Mouse (Mus musculus) Patski (cell line): ENCODE results near the gene Acp6. TPM values are rescaled to one million over a fixed set of nuclear protein-coding genes. Genes with fewer than 3 reads are reported as not detected.

Source experiments
- ATAC-seq: fragments of 100-300 bp; one replicate; pipeline ENCODE4 v1.8.0; 2021
- CTCF ChIA-PET: fragments of 350-600 bp; sonication (Branson Sonifier 250); formaldehyde crosslinking; loops from one replicate; lab custom pipeline; 2022; ENCODE audit warnings: inconsistent platforms; lab: Charles Lee
- POLR2A ChIA-PET: fragments of 350-600 bp; sonication (Branson Sonifier 250); formaldehyde crosslinking; loops from one replicate; lab custom pipeline; 2022; ENCODE audit warnings: antibody characterized with exemption, inconsistent platforms; lab: Charles Lee
- DNase-seq: peaks from one replicate; pipeline ENCODE4 v3.0.0-alpha.2; 2011; ENCODE audit warnings: low read depth, low spot score
- H3K27me3 ChIP-seq: fragments of 371-371 bp; one replicate; pipeline ENCODE4 v1.5.1; 2021
- CTCF ChIP-seq: fragments of 100-300 bp; IDR thresholded peaks from one replicate; pipeline ENCODE4 v1.5.1; 2021
- in situ Hi-C: fragments of 300-500 bp; cut with MboI; formaldehyde crosslinking; loops from 3 replicates; pipeline ENCODE4 v1.11.1; 2018; ENCODE audit warnings: low pct_unique_long_range_greater_than_20kb, mixed read lengths
- polyA plus RNA-seq: library from polyadenylated mRNA; unstranded; gene quantifications from one replicate; pipeline ENCODE4 v1.2.3, GENCODE M21; 2021

The Acp6 gene
- polyA plus RNA-seq, 1 experiment from 2014 or later = 93.2 TPM

DNA sequence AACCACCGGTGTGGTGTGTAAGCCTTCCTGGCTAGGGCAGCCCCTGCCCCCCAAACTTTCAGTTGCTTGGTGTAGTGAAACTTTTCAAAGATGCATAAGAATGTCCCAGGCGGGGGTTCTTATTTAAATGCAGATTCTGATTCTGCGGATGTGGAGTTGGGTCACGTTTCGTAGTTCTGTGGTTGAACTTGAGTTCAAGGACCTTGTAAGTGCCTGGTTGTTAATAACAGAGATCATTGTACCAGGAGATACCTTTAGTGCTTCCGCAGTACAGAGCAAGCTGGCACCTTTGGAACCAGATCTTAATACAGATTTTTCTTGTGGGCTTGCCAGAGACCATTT is 903 bp downstream of the Acp6 start:
- ATAC-seq = no peak
- ChIA-PET CTCF (interaction anchor here (0.7 kb wide), 1 partner anchor 179 kb away, joined by 3 read pairs; no protein-coding TSS in a partner anchor), POLR2A (interaction anchor here (0.5 to 2.1 kb wide), 6 partner anchors 12 to 441 kb away, joined by 3 to 5 read pairs (median 3); no protein-coding TSS in a partner anchor)
- DNase-seq = no peak
- H3K27me3 ChIP-seq = no peaks in the 10 kb centered on the region
- no peak for TF ChIP-seq CTCF
- in situ Hi-C loops = no loop called here

DNA sequence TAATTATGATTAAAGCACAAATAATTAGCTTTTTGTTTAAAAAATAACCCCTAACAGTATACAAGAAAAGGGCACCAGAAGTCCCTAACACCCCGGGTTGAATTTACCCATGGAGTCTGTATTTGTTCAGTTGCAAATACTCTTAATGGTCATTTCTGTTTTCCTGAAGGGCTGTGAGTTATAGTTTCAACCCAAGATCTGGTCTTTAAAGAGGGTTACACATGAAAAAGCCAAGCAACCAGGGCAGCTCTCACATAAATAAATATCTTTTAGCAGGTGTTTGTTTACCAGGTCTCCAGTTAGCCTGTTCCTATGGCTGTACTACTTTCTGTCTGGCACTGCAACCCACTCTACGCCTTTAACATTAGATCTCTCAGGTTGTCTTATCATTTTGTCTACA is 1.4 kb downstream of the Acp6 start:
- TF ChIP-seq CTCF = no peak
- in situ Hi-C loops = no loop called here
- H3K27me3 ChIP-seq = no peaks in the 10 kb centered on the region
- DNase-seq (no peak), ATAC-seq (no peak)
- ChIA-PET POLR2A (interaction anchor here (1.1 to 2.1 kb wide), 2 partner anchors 11 to 13 kb away, joined by 4 to 5 read pairs; no protein-coding TSS in a partner anchor), CTCF (interaction anchor here (0.7 kb wide), 1 partner anchor 178 kb away, joined by 3 read pairs; no protein-coding TSS in a partner anchor)

DNA sequence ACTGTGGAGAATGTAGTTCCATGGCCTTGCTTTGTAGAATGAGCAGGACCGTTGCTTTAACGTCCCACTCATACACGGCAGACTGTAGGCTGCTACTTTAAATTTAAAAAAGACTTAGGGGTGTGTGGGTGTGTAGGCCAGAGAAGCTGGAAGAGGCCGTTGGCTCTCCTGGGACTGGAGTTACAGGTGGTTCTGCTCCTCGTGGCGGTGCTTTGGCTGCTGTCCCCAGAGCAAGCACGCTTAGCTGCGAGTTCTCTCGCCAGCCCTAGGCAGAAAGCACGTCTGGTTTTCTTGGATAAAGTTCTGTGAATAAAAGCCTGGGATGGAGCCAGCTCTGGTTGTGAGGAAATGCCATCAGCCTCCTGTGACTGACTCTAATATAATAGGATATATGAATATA is 2.3 kb downstream of the Acp6 start:
- POLR2A ChIA-PET = no interaction called here
- CTCF ChIA-PET = interaction anchor here (1.2 kb wide), 1 partner anchor 15 kb away, joined by 3 read pairs; no protein-coding TSS in a partner anchor
- no peak for DNase-seq

DNA sequence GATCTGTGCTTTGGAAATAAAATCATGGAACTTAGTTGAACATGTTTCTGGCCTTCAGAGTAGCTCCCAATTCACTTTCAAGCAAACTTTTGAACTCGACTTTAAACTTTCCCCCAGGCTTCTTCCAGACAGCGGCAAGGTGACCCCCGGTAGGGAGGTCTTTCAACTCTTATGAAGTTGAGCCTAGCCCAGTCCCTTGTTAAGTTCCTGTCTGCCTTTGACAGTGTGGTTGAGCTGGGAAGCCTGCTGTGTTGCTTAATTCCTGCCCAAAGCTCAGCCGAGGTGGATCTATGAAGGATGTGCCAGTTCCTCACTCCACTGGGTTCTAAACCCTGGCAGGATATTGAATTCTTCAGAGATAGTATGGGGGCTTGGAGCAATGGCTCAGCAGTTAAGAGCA is 3.2 kb downstream of the Acp6 start:
- DNase-seq (no peak), ATAC-seq (no peak)
- TF ChIP-seq CTCF = no peak
- CTCF ChIA-PET = interaction anchor here (1.2 kb wide), 1 partner anchor 14 kb away, joined by 3 read pairs; no protein-coding TSS in a partner anchor
- H3K27me3 ChIP-seq = no peaks in the 10 kb centered on the region
- in situ Hi-C loops = no loop called here
- POLR2A ChIA-PET = no interaction called here

More for the DNA sequence above, 2.3 kb downstream of the Acp6 start:
- no peaks in the 10 kb centered on the region for H3K27me3 ChIP-seq
- ATAC-seq = no peak
- no peak for TF ChIP-seq CTCF
- in situ Hi-C loops = no loop called here

DNA sequence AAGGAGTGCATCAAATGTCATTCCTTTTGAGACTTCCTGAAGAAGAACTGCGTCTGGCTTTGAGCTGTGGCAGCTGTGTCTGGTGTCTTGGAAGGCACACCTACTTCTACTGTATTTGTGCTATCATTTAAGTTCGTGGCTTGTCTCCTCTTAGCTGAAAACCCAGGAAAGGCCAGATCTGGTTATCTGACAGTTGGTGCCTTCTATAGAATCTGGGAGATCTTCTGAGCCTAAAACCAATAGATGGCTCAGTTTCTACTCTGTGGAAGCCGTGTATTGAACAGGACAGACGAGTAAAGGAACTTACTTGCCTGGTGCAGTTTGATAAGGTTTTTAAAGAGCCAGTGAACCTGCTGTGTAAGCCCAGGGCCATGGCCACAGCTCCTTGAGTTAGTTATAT is 5.9 kb downstream of the Acp6 start:
- in situ Hi-C loops = no loop called here
- no peak for TF ChIP-seq CTCF
- no peaks in the 10 kb centered on the region for H3K27me3 ChIP-seq
- no peak for ATAC-seq
- DNase-seq = no peak
- ChIA-PET CTCF (interaction anchor here (1.3 to 1.7 kb wide), 2 partner anchors 10 to 174 kb away, joined by 3 to 5 read pairs; no protein-coding TSS in a partner anchor), POLR2A (no interaction called here)

DNA sequence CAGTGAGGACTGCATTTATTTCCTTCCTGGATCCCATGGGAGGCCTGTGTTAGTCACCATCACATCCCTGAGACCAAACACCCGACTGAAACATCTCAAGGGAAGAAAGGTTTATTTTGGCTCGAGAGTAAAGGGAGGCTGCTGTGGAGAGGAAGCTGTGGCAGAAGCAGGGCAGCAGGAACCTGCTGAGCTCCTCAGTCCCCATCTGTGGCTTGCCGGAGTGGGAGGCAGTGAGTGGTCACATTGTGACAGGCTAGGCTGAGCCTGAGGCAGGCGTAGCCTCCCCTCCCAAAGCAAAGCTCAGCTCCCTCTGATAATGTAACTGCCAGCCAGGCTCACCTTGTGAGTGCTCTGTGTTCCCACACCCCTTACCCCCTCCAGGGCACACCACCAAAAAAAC is 8.5 kb downstream of the Acp6 start:
- in situ Hi-C loops = no loop called here
- ChIA-PET POLR2A (no interaction called here), CTCF (interaction anchor here (0.7 to 1.7 kb wide), 2 partner anchors 18 to 91 kb away, joined by 4 read pairs; no protein-coding TSS in a partner anchor)
- no peaks in the 10 kb centered on the region for H3K27me3 ChIP-seq
- TF ChIP-seq CTCF = no peak
- ATAC-seq = no peak
- no peak for DNase-seq

DNA sequence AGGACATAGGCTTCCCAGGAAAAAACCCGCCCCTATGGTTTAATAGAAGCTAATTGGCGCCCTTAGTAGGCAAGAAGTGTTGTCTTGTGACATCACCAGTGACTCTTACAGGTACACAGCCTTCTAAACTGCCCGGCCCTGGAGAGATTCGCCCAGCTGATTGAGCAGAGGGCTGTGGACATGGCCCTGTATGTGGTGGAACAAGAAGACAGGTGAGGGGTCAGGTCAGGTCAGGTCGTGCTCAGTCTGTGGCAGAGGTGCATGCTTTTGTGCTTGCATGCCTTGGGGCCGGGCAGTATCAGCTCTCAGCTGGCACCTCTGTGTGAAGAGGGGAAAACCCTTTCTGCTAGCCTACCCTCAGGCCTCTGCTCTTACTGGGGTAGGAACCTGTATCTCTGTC is 13.0 kb downstream of the Acp6 start:
- ATAC-seq (peak; percentile 36), DNase-seq (no peak)
- H3K27me3 ChIP-seq = no peaks in the 10 kb centered on the region
- TF ChIP-seq CTCF = no peak
- ChIA-PET POLR2A (interaction anchor here (0.7 kb wide), 1 partner anchor 12 kb away, joined by 5 read pairs; no protein-coding TSS in a partner anchor), CTCF (interaction anchor here (0.6 to 1.1 kb wide), 2 partner anchors 8 to 235 kb away, joined by 3 to 4 read pairs; no protein-coding TSS in a partner anchor)
- in situ Hi-C loops = no loop called here

DNA sequence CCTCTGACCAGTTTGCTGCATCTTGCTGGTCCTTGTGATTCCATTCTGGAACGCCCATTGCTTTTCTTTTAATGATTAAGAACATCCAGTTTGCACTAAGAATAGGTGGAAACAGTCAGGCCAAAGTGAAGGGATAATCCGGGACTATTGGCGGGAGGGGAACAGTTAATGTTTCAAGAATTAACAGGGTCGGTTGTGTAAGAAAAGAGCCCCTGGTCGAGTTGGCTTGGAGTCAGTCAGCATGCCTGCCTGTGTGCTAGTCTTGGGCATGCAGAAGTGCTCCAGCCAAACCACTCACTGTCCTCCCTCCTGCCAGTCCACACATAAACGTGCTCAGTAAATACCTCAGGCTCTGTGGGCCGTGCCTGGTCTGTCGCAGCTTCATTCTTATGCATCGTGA is 13.7 kb downstream of the Acp6 start:
- POLR2A ChIA-PET = interaction anchor here (0.7 kb wide), 1 partner anchor 13 kb away, joined by 4 read pairs; the partner anchor contains the start of gene Acp6
- DNase-seq = peak; percentile 67

DNA sequence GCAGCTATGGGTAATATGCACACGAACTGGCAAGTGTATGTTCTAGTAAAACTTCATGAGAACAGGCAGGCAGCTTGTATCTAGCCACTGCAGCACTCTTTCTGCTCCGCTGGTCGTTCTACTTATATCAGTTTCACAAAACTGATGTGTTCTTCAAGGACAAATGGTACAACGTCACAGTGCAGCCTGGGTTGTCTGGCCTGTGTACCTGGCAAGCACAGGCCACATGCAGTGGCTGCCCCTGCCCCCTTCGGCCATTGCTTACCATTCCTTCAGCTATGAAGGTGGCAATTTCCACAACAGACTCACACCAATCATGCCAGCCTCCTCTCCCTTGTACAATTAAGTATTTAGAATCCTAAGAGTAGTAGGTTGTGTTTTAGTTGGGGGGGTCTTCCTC is 14.1 kb downstream of the Acp6 start:
- no peak for DNase-seq
- in situ Hi-C loops = no loop called here
- POLR2A ChIA-PET = interaction anchor here (0.7 kb wide), 1 partner anchor 13 kb away, joined by 4 read pairs; the partner anchor contains the start of gene Acp6

More for the DNA sequence above, 13.7 kb downstream of the Acp6 start:
- no peaks in the 10 kb centered on the region for H3K27me3 ChIP-seq
- peak; percentile 91 for ATAC-seq
- CTCF ChIA-PET = interaction anchor here (0.8 to 1.4 kb wide), 4 partner anchors 11 to 236 kb away, joined by 3 to 4 read pairs (median 4); no protein-coding TSS in a partner anchor
- in situ Hi-C loops = no loop called here
- no peak for TF ChIP-seq CTCF

DNA sequence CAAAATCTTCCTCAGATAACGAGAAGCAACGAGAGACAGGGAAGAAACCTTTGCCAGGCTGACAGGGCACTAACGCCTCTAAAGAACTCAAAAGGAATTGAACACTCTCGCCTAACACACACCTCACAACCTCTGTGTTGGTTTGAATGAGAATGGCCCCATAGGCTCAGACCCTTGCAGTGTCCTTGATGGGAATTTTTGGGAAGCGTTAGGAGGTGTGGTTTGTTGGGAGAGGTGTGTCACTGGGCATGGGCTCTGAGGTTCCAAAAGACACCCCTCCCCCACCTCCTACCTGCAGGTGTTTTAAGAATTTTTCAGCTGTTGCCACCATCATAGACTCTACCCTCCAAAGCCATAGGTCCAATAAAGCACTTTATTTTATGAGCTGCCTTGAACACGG is 20.3 kb downstream of the Acp6 start:
- ChIA-PET CTCF (interaction anchor here (0.8 to 1.2 kb wide), 2 partner anchors 36 to 102 kb away, joined by 3 read pairs; no protein-coding TSS in a partner anchor), POLR2A (interaction anchor here (0.6 to 0.7 kb wide), 2 partner anchors 18 to 38 kb away, joined by 3 to 4 read pairs; no protein-coding TSS in a partner anchor)
- ATAC-seq = no peak
- in situ Hi-C loops = no loop called here
- TF ChIP-seq CTCF = no peak
- H3K27me3 ChIP-seq = no peaks in the 10 kb centered on the region
- no peak for DNase-seq

More for the DNA sequence above, 14.1 kb downstream of the Acp6 start:
- peak; percentile 24 for ATAC-seq
- no peak for TF ChIP-seq CTCF
- CTCF ChIA-PET = interaction anchor here (0.8 to 1.4 kb wide), 3 partner anchors 11 to 94 kb away, joined by 3 to 4 read pairs (median 3); no protein-coding TSS in a partner anchor
- H3K27me3 ChIP-seq = no peaks in the 10 kb centered on the region

DNA sequence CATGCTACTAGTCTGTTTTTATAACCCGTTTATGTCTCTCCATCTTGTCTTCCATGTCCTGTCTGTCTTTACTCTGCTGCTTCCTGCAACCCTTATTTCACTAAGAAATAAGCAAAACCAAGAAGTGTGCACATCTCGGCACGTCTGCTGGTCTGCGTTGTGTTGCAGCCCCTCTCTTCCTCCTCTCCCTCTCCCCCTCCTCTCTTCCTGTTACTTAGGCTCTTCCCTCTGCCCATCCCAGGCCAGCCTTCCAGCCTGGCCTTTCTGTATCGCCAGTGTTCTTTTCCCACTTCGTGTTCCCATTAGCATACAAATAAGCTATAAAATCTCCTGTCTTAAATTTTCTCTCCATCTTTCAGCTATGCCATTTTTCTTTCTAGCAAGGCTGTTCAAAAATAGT is 21.9 kb downstream of the Acp6 start:
- no peaks in the 10 kb centered on the region for H3K27me3 ChIP-seq
- POLR2A ChIA-PET = no interaction called here
- no peak for TF ChIP-seq CTCF
- in situ Hi-C loops = loop anchor here (10.0 kb wide), 1 partner anchor 414 kb away; no protein-coding TSS in a partner anchor
- DNase-seq = no peak
- CTCF ChIA-PET = interaction anchor here (1.5 kb wide), 1 partner anchor 245 kb away, joined by 4 read pairs; no protein-coding TSS in a partner anchor
- ATAC-seq = no peak
